Mouse (Mus musculus): ENCODE data around the gene Ifna6. TPM values are rescaled to one million over a fixed set of nuclear protein-coding genes. Genes with fewer than 3 reads are reported as not detected.
"Not testable (repeated sequence)": the region's sequence is repeated elsewhere in the genome, so short reads cannot be mapped to it uniquely, and the experiment has no call there.

Gene Ifna6
- polyA plus RNA-seq, 1 experiment = not detected

DNA sequence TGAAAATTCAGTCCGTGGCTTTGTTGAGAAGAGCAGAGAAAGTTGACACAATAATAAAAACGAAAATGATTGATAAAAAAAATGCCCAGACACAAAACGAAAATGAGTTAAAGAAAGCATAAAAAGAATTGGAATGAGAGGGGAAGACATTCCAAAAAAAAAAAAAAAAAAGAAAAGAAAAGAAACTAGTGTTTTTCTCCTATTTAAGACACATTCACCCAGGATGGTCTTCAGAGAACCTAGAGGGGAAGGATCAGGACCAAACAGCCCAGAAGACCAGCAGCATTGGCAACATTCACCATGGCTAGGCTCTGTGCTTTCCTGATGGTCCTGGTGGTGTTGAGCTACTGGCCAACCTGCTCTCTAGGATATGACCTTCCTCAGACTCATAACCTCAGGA lies 11.3 kb upstream of the Ifna6 start, which contains the start of gene Ifna7:
Gene Ifna7, plus strand, starts transcription at position 301 of the 400 bp plus-strand sequence.
- Histone ChIP-seq H3K27me3 (replicated peaks) (peaks cover 2% of the 10 kb centered on the region), H3K4me1 (no peaks in the 10 kb centered on the region), H3K36me3 (replicated peaks; ENCODE audit: low read length) (no peaks in the 10 kb centered on the region), H3K9me3 (peaks cover 7% of the 10 kb centered on the region), H3K4me3 (replicated peaks) (no peak within 1 kb of the TSS)
- no peak for TF ChIP-seq FLI1 (IDR thresholded peaks at IDR 0.05; ENCODE audit: low read length)
- TF ChIP-seq GATA1 (IDR thresholded peaks at IDR 0.05; ENCODE audit: borderline replicate concordance, low read length) = no peak

DNA sequence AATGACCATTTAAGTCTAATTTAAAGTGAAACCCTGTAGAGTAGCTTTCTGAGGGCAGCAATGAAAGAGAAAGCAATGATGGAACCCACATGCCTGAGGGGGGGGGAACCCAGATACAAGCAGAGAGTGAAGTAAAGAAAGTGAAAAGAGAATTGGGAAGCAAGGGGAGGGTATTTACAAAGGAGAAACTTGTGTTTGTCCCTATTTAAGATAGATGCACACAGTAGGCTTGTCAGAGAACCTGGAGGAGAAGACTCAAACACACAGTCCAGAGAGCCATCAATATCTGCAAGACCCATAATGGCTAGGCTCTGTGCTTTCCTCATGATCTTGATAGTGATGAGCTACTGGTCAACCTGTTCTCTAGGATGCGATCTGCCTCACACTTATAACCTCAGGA lies 7.6 kb upstream of the Ifna6 start, which contains the start of gene Ifna11:
Gene Ifna11, plus strand, starts transcription at position 301 of the 400 bp plus-strand sequence.
- Histone ChIP-seq H3K27me3 (replicated peaks) (peaks cover 2% of the 10 kb centered on the region), H3K4me3 (replicated peaks) (no peak within 1 kb of the TSS), H3K9me3 (no peaks in the 10 kb centered on the region), H3K36me3 (replicated peaks; ENCODE audit: low read length) (no peaks in the 10 kb centered on the region), H3K4me1 (0 out of 2 replicates have a peak, but pooled peaks cover 3% of the 10 kb centered on the region)
- no peak for TF ChIP-seq FLI1 (IDR thresholded peaks at IDR 0.05; ENCODE audit: low read length)
- no peak for TF ChIP-seq GATA1 (IDR thresholded peaks at IDR 0.05; ENCODE audit: borderline replicate concordance, low read length)

DNA sequence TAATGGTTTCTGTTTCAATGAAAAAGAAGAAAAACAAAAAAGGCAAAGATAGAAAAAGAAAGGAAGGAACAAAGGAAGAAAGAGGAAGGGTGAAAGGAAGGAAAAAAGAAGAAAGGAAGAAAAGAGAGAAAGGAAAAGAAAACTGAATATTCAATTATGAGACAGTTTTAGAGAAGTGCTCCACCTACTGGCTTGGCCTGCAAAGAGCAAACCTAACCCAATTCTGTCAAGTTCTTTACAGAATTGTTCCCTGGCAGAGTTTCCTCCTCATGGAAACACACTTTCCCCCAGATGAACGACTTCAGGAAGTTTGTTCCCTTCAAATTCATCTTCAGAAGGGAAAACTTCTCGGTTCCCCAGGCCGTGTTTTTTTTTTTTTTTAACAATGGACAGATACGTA lies 4.2 kb upstream of the Ifna6 start:
- no peak for TF ChIP-seq FLI1 (IDR thresholded peaks at IDR 0.05; ENCODE audit: low read length)
- TF ChIP-seq GATA1 (IDR thresholded peaks at IDR 0.05; ENCODE audit: borderline replicate concordance, low read length) = no peak
- Histone ChIP-seq H3K4me3 (replicated peaks) (no peak overlapping the region), H3K36me3 (replicated peaks; ENCODE audit: low read length) (no peaks in the 10 kb centered on the region), H3K9me3 (no peaks in the 10 kb centered on the region), H3K27me3 (replicated peaks) (peaks cover 2% of the 10 kb centered on the region), H3K4me1 (0 out of 2 replicates have a peak, but pooled peaks cover 3% of the 10 kb centered on the region)

DNA sequence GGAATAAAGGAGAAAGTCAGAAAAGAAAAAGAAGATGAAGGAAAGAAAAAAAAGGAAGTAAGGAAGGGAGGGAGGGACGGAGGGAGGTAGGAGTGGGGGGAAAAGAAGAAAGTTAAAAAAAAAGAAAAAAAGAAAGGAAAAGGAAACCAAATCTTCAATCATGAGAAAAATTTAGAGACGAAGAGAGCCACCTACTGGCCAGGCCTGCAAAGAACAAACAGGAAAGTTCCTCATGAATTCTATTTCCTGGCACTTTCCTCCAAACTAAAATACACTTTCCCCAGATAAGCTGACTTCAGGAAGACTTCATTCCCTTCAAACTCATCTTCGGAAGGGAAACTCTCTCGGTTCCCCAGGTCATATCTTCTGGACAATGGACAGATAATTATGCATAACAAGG lies 3.3 kb downstream of the Ifna6 start:
- no peaks in the 10 kb centered on the region for H3K27me3 ChIP-seq (replicated peaks)
- TF ChIP-seq FLI1 (IDR thresholded peaks at IDR 0.05; ENCODE audit: low read length) (no peak), GATA1 (IDR thresholded peaks at IDR 0.05; ENCODE audit: borderline replicate concordance, low read length) (no peak)
- peaks cover 11% of the 10 kb centered on the region for H3K4me1 ChIP-seq
- no peak overlapping the region for H3K4me3 ChIP-seq (replicated peaks)
- H3K9me3 ChIP-seq = no peaks in the 10 kb centered on the region
- H3K36me3 ChIP-seq (replicated peaks; ENCODE audit: low read length) = no peaks in the 10 kb centered on the region

DNA sequence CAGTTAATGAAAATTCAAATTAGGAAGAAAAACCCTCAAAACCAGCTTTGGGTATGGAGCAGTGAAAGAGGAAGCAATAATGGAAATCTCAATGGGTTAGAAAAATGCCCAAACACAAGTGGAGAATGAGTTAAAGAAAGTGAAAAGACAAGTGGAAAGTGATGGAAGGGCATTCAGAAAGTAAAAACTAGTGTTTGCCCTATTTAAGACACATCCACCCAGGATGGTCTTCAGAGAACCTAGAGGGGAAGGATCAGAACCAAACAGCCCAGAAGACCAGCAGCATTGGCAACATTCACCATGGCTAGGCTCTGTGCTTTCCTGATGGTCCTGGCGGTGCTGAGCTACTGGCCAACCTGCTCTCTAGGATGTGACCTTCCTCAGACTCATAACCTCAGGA lies 8.0 kb downstream of the Ifna6 start, which contains the start of gene Ifna5:
Gene Ifna5, plus strand, starts transcription at position 301 of the 400 bp plus-strand sequence.
- H3K4me3 ChIP-seq (replicated peaks); H3K9me3 ChIP-seq; H3K4me1 ChIP-seq; H3K36me3 ChIP-seq (replicated peaks; ENCODE audit: low read length); H3K27me3 ChIP-seq (replicated peaks): not testable (repeated sequence)

DNA sequence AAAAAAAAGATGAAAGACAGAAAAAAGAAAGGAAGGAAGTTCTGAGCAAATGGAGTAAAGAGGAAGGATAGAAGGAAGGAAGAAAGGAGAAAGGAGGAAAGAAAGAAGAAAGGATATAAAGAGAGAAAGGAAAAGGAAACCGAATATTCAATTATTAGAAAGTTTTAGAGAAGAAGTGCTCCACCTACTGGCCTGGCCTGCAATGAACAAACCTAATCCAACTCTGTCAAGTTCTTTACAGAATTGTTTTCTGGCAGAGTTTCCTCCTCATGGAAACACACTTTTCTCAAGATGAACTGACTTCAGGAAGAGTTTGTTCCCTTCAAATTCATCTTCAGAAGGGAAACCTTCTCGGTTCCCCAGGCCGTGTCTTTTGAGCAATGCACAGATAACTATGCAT lies 11.6 kb downstream of the Ifna6 start:
- TF ChIP-seq FLI1 (IDR thresholded peaks at IDR 0.05; ENCODE audit: low read length) (no peak), GATA1 (IDR thresholded peaks at IDR 0.05; ENCODE audit: borderline replicate concordance, low read length) (no peak)
- H3K4me3 ChIP-seq (replicated peaks) = no peak overlapping the region
- no peaks in the 10 kb centered on the region for H3K36me3 ChIP-seq (replicated peaks; ENCODE audit: low read length)
- peaks cover 4% of the 10 kb centered on the region; the same call in 1 of the 2 replicates for H3K4me1 ChIP-seq
- H3K27me3 ChIP-seq (replicated peaks) = peaks cover 7% of the 10 kb centered on the region
- H3K9me3 ChIP-seq = no peaks in the 10 kb centered on the region

DNA sequence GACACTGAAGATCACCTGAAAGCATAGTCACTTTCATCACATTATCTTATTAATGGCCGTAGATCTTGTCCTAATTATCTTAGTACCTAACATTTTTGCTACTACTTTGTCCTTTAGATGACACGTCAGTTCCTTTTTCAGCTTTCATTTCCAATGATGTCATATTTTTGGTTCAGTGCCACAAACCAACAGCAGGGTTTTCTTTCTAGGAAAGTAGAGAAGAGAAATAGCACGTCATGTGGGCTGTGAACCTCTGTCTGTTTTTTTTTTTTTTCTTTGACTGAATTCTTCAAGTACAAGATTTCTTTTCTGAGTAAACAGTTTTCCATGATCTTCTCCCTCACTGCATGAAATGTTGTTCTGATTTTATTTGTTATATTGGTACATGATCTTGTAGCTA lies 12.8 kb downstream of the Ifna6 start:
- H3K4me3 ChIP-seq (replicated peaks) = no peak overlapping the region
- H3K4me1 ChIP-seq = peaks cover 4% of the 10 kb centered on the region; the same call in 1 of the 2 replicates
- no peaks in the 10 kb centered on the region for H3K36me3 ChIP-seq (replicated peaks; ENCODE audit: low read length)
- peaks cover 7% of the 10 kb centered on the region for H3K27me3 ChIP-seq (replicated peaks)
- no peaks in the 10 kb centered on the region for H3K9me3 ChIP-seq
- TF ChIP-seq FLI1 (IDR thresholded peaks at IDR 0.05; ENCODE audit: low read length) (no peak), GATA1 (IDR thresholded peaks at IDR 0.05; ENCODE audit: borderline replicate concordance, low read length) (no peak)

DNA sequence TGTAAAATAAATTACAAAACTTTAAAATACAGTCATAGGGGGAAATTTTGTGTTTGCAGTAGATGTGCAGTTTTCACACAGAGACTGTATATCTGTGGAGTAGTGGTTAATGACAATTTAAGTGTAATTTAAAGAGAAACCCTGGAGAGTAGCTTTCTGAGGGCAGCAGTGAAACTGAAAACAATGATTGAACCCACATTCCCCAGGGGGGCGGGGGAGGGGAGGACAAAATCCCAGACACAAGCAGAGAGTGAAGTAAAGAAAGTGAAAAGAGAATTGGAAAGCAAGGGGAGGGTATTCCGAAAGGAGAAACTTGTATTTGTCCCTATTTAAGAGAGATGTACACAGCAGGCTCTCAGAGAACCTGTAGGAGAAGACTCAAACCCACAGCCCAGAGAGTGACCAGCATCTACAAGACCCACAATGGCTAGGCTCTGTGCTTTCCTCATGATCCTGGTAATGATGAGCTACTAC lies 14.3 kb downstream of the Ifna6 start, which contains the start of gene Ifna4:
Gene Ifna4, plus strand, starts transcription at position 424 of the 474 bp plus-strand sequence.
- Histone ChIP-seq H3K27me3 (replicated peaks) (peaks cover 5% of the 10 kb centered on the region), H3K4me3 (replicated peaks) (no peak within 1 kb of the TSS), H3K9me3 (no peaks in the 10 kb centered on the region), H3K36me3 (replicated peaks; ENCODE audit: low read length) (no peaks in the 10 kb centered on the region), H3K4me1 (peaks cover 4% of the 10 kb centered on the region; the same call in 1 of the 2 replicates)
- TF ChIP-seq GATA1 (IDR thresholded peaks at IDR 0.05; ENCODE audit: borderline replicate concordance, low read length) (no peak), FLI1 (IDR thresholded peaks at IDR 0.05; ENCODE audit: low read length) (no peak)

DNA sequence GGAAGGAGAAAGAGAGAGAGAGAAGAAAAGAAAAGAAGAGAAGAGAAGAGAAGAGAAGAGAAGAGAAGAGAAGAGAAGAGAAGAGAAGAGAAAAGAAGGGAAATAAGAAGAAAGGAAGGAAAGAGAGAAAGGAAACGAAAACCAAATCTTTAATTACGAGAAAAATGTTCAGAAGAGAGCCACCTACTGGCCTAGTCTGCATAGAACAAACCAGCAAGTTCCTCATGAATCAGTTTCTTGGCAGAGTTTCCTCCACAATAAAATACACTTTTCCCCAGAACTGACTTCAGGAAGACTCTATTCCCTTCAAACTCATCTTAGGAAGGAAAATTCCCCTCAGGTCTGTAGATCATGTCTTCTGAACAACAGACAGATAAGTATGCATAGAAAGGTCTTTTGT lies 18.1 kb downstream of the Ifna6 start:
- H3K36me3 ChIP-seq (replicated peaks; ENCODE audit: low read length) = no peaks in the 10 kb centered on the region
- H3K9me3 ChIP-seq = no peaks in the 10 kb centered on the region
- H3K4me1 ChIP-seq = peaks cover 4% of the 10 kb centered on the region; the same call in 1 of the 2 replicates
- peaks cover 8% of the 10 kb centered on the region for H3K27me3 ChIP-seq (replicated peaks)
- H3K4me3 ChIP-seq (replicated peaks) = no peak overlapping the region
- no peak for TF ChIP-seq GATA1 (IDR thresholded peaks at IDR 0.05; ENCODE audit: borderline replicate concordance, low read length)
- no peak for TF ChIP-seq FLI1 (IDR thresholded peaks at IDR 0.05; ENCODE audit: low read length)

DNA sequence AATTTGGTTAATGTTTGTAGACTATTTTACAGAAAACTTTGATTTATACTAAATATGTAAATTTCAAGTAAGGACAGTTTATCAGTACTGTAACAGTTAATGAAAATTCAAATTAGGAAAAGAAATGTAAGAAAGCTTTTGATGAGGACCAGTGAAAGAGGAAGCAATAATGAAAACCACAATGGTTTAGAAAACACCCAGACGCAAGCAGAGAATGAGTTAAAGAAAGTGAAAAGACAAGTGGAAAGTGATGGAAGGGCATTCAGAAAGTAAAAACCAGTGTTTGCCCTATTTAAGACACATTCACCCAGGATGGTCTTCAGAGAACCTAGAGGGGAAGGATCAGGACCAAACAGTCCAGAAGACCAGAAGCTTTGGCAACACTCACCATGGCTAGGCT lies 22.5 kb downstream of the Ifna6 start, which contains the start of gene Ifna1:
Gene Ifna1, plus strand, starts transcription at position 390 of the 400 bp plus-strand sequence.
- H3K4me3 ChIP-seq (replicated peaks) = no peak within 1 kb of the TSS
- no peaks in the 10 kb centered on the region for H3K9me3 ChIP-seq
- no peak for TF ChIP-seq FLI1 (IDR thresholded peaks at IDR 0.05; ENCODE audit: low read length)
- H3K27me3 ChIP-seq (replicated peaks) = peaks cover 8% of the 10 kb centered on the region
- no peaks in the 10 kb centered on the region for H3K4me1 ChIP-seq
- no peaks in the 10 kb centered on the region for H3K36me3 ChIP-seq (replicated peaks; ENCODE audit: low read length)
